Mouse (Mus musculus) lung, postnatal 10 days (tissue): ENCODE data around the gene Ccdc42.
A peak's percentile ranks its signal among the peaks of the same experiment; 100 is the strongest.

Experiments
- DNase-seq: peaks from one replicate; pipeline ENCODE4 v3.0.0; 2021

The Ccdc42 gene

GRCm38 (mm10) chr11:68586721-68587120 lies at the start of gene Ccdc42:
Gene Ccdc42, plus strand, starts transcription at chr11:68587021.
- DNase-seq = no peak

- no peak for DNase-seq
These were observed 47.2 kb upstream of the Ccdc42 start for GRCm38 (mm10) chr11:68539621-68540020.

GRCm38 (mm10) chr11:68544554-68544953 lies 42.3 kb upstream of the Ccdc42 start:
- DNase-seq = peak; percentile 69

GRCm38 (mm10) chr11:68545172-68545571 lies 41.6 kb upstream of the Ccdc42 start:
- DNase-seq = no peak

- no peak for DNase-seq
These were observed 41.1 kb upstream of the Ccdc42 start for GRCm38 (mm10) chr11:68545682-68546222.

- DNase-seq = peak; percentile 73
These were observed 39.3 kb upstream of the Ccdc42 start for GRCm38 (mm10) chr11:68547484-68547883.

GRCm38 (mm10) chr11:68549597-68549996 lies 37.2 kb upstream of the Ccdc42 start:
- DNase-seq = no peak

- peak; percentile 73 for DNase-seq
These were observed 36.5 kb upstream of the Ccdc42 start for GRCm38 (mm10) chr11:68550358-68550757.

GRCm38 (mm10) chr11:68553981-68554471 lies 32.8 kb upstream of the Ccdc42 start:
- DNase-seq = peak; percentile 74

GRCm38 (mm10) chr11:68555918-68556584 lies 30.8 kb upstream of the Ccdc42 start, which contains the start of gene Mfsd6l:
Gene Mfsd6l, plus strand, starts transcription at chr11:68556186.
- peak; percentile 85 for DNase-seq

GRCm38 (mm10) chr11:68559546-68559945 lies 27.3 kb upstream of the Ccdc42 start:
- DNase-seq = no peak

- DNase-seq = no peak
These were observed 24.6 kb upstream of the Ccdc42 start for GRCm38 (mm10) chr11:68561957-68562950.

- no peak for DNase-seq
These were observed 22.3 kb upstream of the Ccdc42 start for GRCm38 (mm10) chr11:68564356-68565031.

- no peak for DNase-seq
These were observed 21.8 kb upstream of the Ccdc42 start for GRCm38 (mm10) chr11:68565032-68565429.

GRCm38 (mm10) chr11:68566447-68567059 lies 20.3 kb upstream of the Ccdc42 start:
- peak; percentile 89 for DNase-seq

- no peak for DNase-seq
These were observed 16.0 kb upstream of the Ccdc42 start for GRCm38 (mm10) chr11:68570861-68571260.

GRCm38 (mm10) chr11:68577076-68577475 lies 9.7 kb upstream of the Ccdc42 start:
- no peak for DNase-seq

- peak; percentile 77 for DNase-seq
These were observed 7.3 kb upstream of the Ccdc42 start for GRCm38 (mm10) chr11:68579462-68579881.

GRCm38 (mm10) chr11:68580566-68580965 lies 6.3 kb upstream of the Ccdc42 start:
- DNase-seq = no peak

GRCm38 (mm10) chr11:68583225-68583624 lies 3.6 kb upstream of the Ccdc42 start:
- DNase-seq = peak; percentile 48

GRCm38 (mm10) chr11:68583906-68584480 lies 2.8 kb upstream of the Ccdc42 start:
- no peak for DNase-seq

GRCm38 (mm10) chr11:68585890-68586289 lies 931 bp upstream of the Ccdc42 start:
- DNase-seq = peak; percentile 34
